Mouse (Mus musculus) cerebellum, adult 2 months (tissue): ENCODE measurements around the gene Sox5. TPM values are rescaled to one million over a fixed set of nuclear protein-coding genes. Genes with fewer than 3 reads are reported as not detected.
A peak's percentile ranks its signal among the peaks of the same experiment; 100 is the strongest.

ENCODE experiments used
- DNase-seq, 2 experiments: peaks; one replicate each; pipeline ENCODE4 v3.0.0; 2021
- H3K27ac ChIP-seq: fragments of 200-500 bp; 2 replicates; pipeline ENCODE4 v1.5.1; 2012; ENCODE audit warnings: low read length, control low read depth, inconsistent platforms; ENCODE audit not compliant: insufficient read depth
- H3K27me3 ChIP-seq: fragments of 200-500 bp; 2 replicates; pipeline ENCODE4 v1.6.1; 2012; ENCODE audit warnings: inconsistent platforms, mild to moderate bottlenecking, low read length, moderate library complexity; ENCODE audit not compliant: control insufficient read depth, insufficient read depth
- H3K4me1 ChIP-seq: fragments of 200-500 bp; 2 replicates; pipeline ENCODE4 v1.6.1; 2011; ENCODE audit warnings: low read length; ENCODE audit not compliant: control insufficient read depth, insufficient read depth
- H3K4me3 ChIP-seq: fragments of 200-500 bp; replicated peaks from 2 replicates; pipeline ENCODE3; 2011; ENCODE audit warnings: mild to moderate bottlenecking, low read depth, low read length, control low read depth; ENCODE audit not compliant: insufficient read depth
- CTCF ChIP-seq: fragments of 200-500 bp; IDR thresholded peaks from 2 replicates; pipeline ENCODE4 v1.5.1; 2011; ENCODE audit warnings: low read depth, mild to moderate bottlenecking, control low read depth, low read length, moderate library complexity, borderline replicate concordance; ENCODE audit not compliant: insufficient read depth
- POLR2A ChIP-seq: fragments of 200-500 bp; IDR thresholded peaks from 2 replicates; pipeline ENCODE4 v1.6.1; 2011; ENCODE audit warnings: low read length, control low read depth, borderline replicate concordance; ENCODE audit not compliant: insufficient read depth
- WGBS: fragments of 180-500 bp; shearing (Covaris S2); methylation state at CpG from one replicate; pipeline ENCODE4 v1.1.7; 2018; 5-methylcytosine and 5-hydroxymethylcytosine counted together
- polyA plus RNA-seq: library from polyadenylated mRNA; depleted of rRNA; stranded (reverse); fragments of >200 nt; gene quantifications from 2 replicates; pipeline ENCODE4 v1.2.3, GENCODE M21; 2012

Gene Sox5
- polyA plus RNA-seq, 1 experiment: 13.3 TPM

- H3K4me1 ChIP-seq: no peaks in the 10 kb centered on the region
- DNase-seq: peak in 1 of 2 experiments; percentile 18
- no peaks in the 10 kb centered on the region for H3K27me3 ChIP-seq
- no peak overlapping the region for H3K27ac ChIP-seq
- no peak overlapping the region for H3K4me3 ChIP-seq
- WGBS: 58% methylated on average over 6 of the region's 6 CpGs
- TF ChIP-seq CTCF (no peak), POLR2A (no peak)
These were observed 670.2 kb downstream of the Sox5 start for GRCm38 (mm10) chr6:144111561-144111960.

- Histone ChIP-seq H3K4me3 (no peak overlapping the region), H3K27me3 (no peaks in the 10 kb centered on the region), H3K4me1 (no peaks in the 10 kb centered on the region), H3K27ac (no peak overlapping the region)
- 40% methylated on average over 10 of the region's 10 CpGs for WGBS
- DNase-seq: no peak
- TF ChIP-seq POLR2A: no peak
- TF ChIP-seq CTCF: no peak
These were observed 674.9 kb downstream of the Sox5 start for GRCm38 (mm10) chr6:144106848-144107247.

GRCm38 (mm10) chr6:144105645-144106044 is 676.1 kb downstream of the Sox5 start:
- no peak for TF ChIP-seq CTCF
- no peak for TF ChIP-seq POLR2A
- DNase-seq: no peak
- Histone ChIP-seq H3K4me3 (no peak overlapping the region), H3K27ac (no peak overlapping the region), H3K27me3 (no peaks in the 10 kb centered on the region), H3K4me1 (no peaks in the 10 kb centered on the region)
- WGBS: 79% methylated on average over 12 of the region's 12 CpGs

GRCm38 (mm10) chr6:144103612-144104011 is 678.2 kb downstream of the Sox5 start:
- no peak for DNase-seq
- Histone ChIP-seq H3K4me1 (no peaks in the 10 kb centered on the region), H3K4me3 (no peak overlapping the region), H3K27ac (no peak overlapping the region), H3K27me3 (no peaks in the 10 kb centered on the region)
- 94% methylated on average over 6 of the region's 6 CpGs for WGBS
- TF ChIP-seq POLR2A (no peak), CTCF (no peak)

GRCm38 (mm10) chr6:144100852-144101251 is 680.9 kb downstream of the Sox5 start:
- Histone ChIP-seq H3K4me1 (peaks cover 2% of the 10 kb centered on the region; the same call in 1 of the 2 replicates), H3K4me3 (no peak overlapping the region), H3K27me3 (no peaks in the 10 kb centered on the region; the same call in 1 of the 2 replicates), H3K27ac (no peak overlapping the region)
- WGBS: 89% methylated on average over 1 of the region's 1 CpGs
- DNase-seq: no peak
- no peak for TF ChIP-seq CTCF
- TF ChIP-seq POLR2A: no peak

GRCm38 (mm10) chr6:144098119-144098518 is 683.7 kb downstream of the Sox5 start:
- peaks cover 2% of the 10 kb centered on the region; the same call in 1 of the 2 replicates for H3K4me1 ChIP-seq
- peak in 1 of 2 experiments; percentile 1 for DNase-seq
- WGBS: 33% methylated on average over 9 of the region's 9 CpGs
- TF ChIP-seq POLR2A (no peak), CTCF (no peak)
- H3K27me3 ChIP-seq: no peaks in the 10 kb centered on the region; the same call in 1 of the 2 replicates
- no peak overlapping the region for H3K27ac ChIP-seq
- H3K4me3 ChIP-seq: no peak overlapping the region

GRCm38 (mm10) chr6:144088256-144088655 is 693.5 kb downstream of the Sox5 start:
- 47% methylated on average over 3 of the region's 3 CpGs for WGBS
- Histone ChIP-seq H3K27ac (no peak overlapping the region), H3K27me3 (no peaks in the 10 kb centered on the region), H3K4me1 (no peaks in the 10 kb centered on the region), H3K4me3 (no peak overlapping the region)
- TF ChIP-seq POLR2A (no peak), CTCF (no peak)
- no peak for DNase-seq

GRCm38 (mm10) chr6:144086096-144086810 is 695.5 kb downstream of the Sox5 start:
- 89% methylated on average over 1 of the region's 1 CpGs for WGBS
- Histone ChIP-seq H3K27ac (no peak overlapping the region), H3K27me3 (no peaks in the 10 kb centered on the region), H3K4me1 (no peaks in the 10 kb centered on the region), H3K4me3 (no peak overlapping the region)
- TF ChIP-seq POLR2A (no peak), CTCF (no peak)
- DNase-seq: no peak
